Mouse (Mus musculus): Measurements from ENCODE around the gene Rbpjl.

- no peak for TF ChIP-seq ZC3H11A (IDR thresholded peaks at IDR 0.05; ENCODE audit: borderline replicate concordance, low read depth, low read length)
- no peak for TF ChIP-seq ZNF384 (IDR thresholded peaks at IDR 0.05; ENCODE audit: low read depth, low read length)
- TF ChIP-seq MAFK (IDR thresholded peaks at IDR 0.05; ENCODE audit: insufficient read depth, low read depth, low read length): no peak
- TF ChIP-seq HCFC1 (IDR thresholded peaks at IDR 0.05; ENCODE audit: borderline replicate concordance, insufficient read depth, low read length): no peak
Observed at GRCm38 (mm10) chr2:164426952-164427351, 24.0 kb downstream of the Rbpjl start.
